Mouse (Mus musculus): ENCODE data around the gene Ankrd52.
"Not testable (repeated sequence)": the region's sequence is repeated elsewhere in the genome, so short reads cannot be mapped to it uniquely, and the experiment has no call there.

Gene Ankrd52

GRCm38 (mm10) chr10:128376455-128377211 is at the start of gene Ankrd52:
Ankrd52 (plus strand) TSS chr10:128377115.
- in situ Hi-C loops (cut with MboI; ENCODE audit: low sequenced_read_pairs) = no loop called here

- in situ Hi-C loops (cut with MboI; ENCODE audit: low sequenced_read_pairs) = no loop called here
Observed at GRCm38 (mm10) chr10:128327610-128328009, 49.3 kb upstream of the Ankrd52 start.

- in situ Hi-C loops (cut with MboI; ENCODE audit: low sequenced_read_pairs) = not testable (repeated sequence)
Observed at GRCm38 (mm10) chr10:128332358-128333249, 44.3 kb upstream of the Ankrd52 start.

- in situ Hi-C loops (cut with MboI; ENCODE audit: low sequenced_read_pairs) = no loop called here
Observed at GRCm38 (mm10) chr10:128335582-128335981, 41.3 kb upstream of the Ankrd52 start.

- in situ Hi-C loops (cut with MboI; ENCODE audit: low sequenced_read_pairs) = no loop called here
Observed at GRCm38 (mm10) chr10:128336195-128336594, 40.7 kb upstream of the Ankrd52 start.

- in situ Hi-C loops (cut with MboI; ENCODE audit: low sequenced_read_pairs) = no loop called here
Observed at GRCm38 (mm10) chr10:128336597-128336996, 40.3 kb upstream of the Ankrd52 start.

- in situ Hi-C loops (cut with MboI; ENCODE audit: low sequenced_read_pairs) = no loop called here
Observed at GRCm38 (mm10) chr10:128337306-128338181, 39.4 kb upstream of the Ankrd52 start, which contains the start of gene Cs. Cs (plus strand) TSS chr10:128337734.

- in situ Hi-C loops (cut with MboI; ENCODE audit: low sequenced_read_pairs) = no loop called here
Observed at GRCm38 (mm10) chr10:128338415-128338814, 38.5 kb upstream of the Ankrd52 start.

- in situ Hi-C loops (cut with MboI; ENCODE audit: low sequenced_read_pairs) = no loop called here
Observed at GRCm38 (mm10) chr10:128338948-128339347, 38.0 kb upstream of the Ankrd52 start.

GRCm38 (mm10) chr10:128340257-128340656 is 36.7 kb upstream of the Ankrd52 start:
- in situ Hi-C loops (cut with MboI; ENCODE audit: low sequenced_read_pairs) = no loop called here

- in situ Hi-C loops (cut with MboI; ENCODE audit: low sequenced_read_pairs) = no loop called here
Observed at GRCm38 (mm10) chr10:128343436-128343835, 33.5 kb upstream of the Ankrd52 start.

GRCm38 (mm10) chr10:128344568-128345275 is 32.2 kb upstream of the Ankrd52 start:
- in situ Hi-C loops (cut with MboI; ENCODE audit: low sequenced_read_pairs) = no loop called here

- in situ Hi-C loops (cut with MboI; ENCODE audit: low sequenced_read_pairs) = no loop called here
Observed at GRCm38 (mm10) chr10:128347541-128347940, 29.4 kb upstream of the Ankrd52 start.

GRCm38 (mm10) chr10:128358796-128359195 is 18.1 kb upstream of the Ankrd52 start:
- in situ Hi-C loops (cut with MboI; ENCODE audit: low sequenced_read_pairs) = no loop called here

GRCm38 (mm10) chr10:128359226-128359625 is 17.7 kb upstream of the Ankrd52 start:
- in situ Hi-C loops (cut with MboI; ENCODE audit: low sequenced_read_pairs) = no loop called here

- in situ Hi-C loops (cut with MboI; ENCODE audit: low sequenced_read_pairs) = no loop called here
Observed at GRCm38 (mm10) chr10:128361836-128362235, 15.1 kb upstream of the Ankrd52 start.

GRCm38 (mm10) chr10:128362568-128362967 is 14.3 kb upstream of the Ankrd52 start:
- in situ Hi-C loops (cut with MboI; ENCODE audit: low sequenced_read_pairs) = no loop called here

- in situ Hi-C loops (cut with MboI; ENCODE audit: low sequenced_read_pairs) = no loop called here
Observed at GRCm38 (mm10) chr10:128367899-128368401, 9.0 kb upstream of the Ankrd52 start.

- in situ Hi-C loops (cut with MboI; ENCODE audit: low sequenced_read_pairs) = no loop called here
Observed at GRCm38 (mm10) chr10:128368402-128369217, 8.3 kb upstream of the Ankrd52 start, which contains the start of gene Coq10a. Coq10a (minus strand) TSS chr10:128368997.

Data from CH12F3 (cell line).